Mouse (Mus musculus) embryonic facial prominence, embryonic 10.5 days (tissue): ENCODE data around the gene Coro1c. TPM values are rescaled to one million over a fixed set of nuclear protein-coding genes. Genes with fewer than 3 reads are reported as not detected.

ENCODE experiments used
- DNase-seq: peaks from one replicate; pipeline ENCODE4 v3.0.0-alpha.2; 2017; ENCODE audit warnings: low spot score
- H3K27ac ChIP-seq: fragments of 300-500 bp; sonication (generic); replicated peaks from 2 replicates; pipeline ENCODE4 v1.5.1; 2016; ENCODE audit warnings: mild to moderate bottlenecking
- H3K27me3 ChIP-seq: fragments of 300-500 bp; sonication (generic); replicated peaks from 2 replicates; pipeline ENCODE4 v1.6.1; 2016; ENCODE audit warnings: low read depth, mild to moderate bottlenecking; ENCODE audit not compliant: poor library complexity, severe bottlenecking
- H3K36me3 ChIP-seq: fragments of 300-500 bp; sonication (generic); replicated peaks from 2 replicates; pipeline ENCODE4 v1.6.1; 2016; ENCODE audit warnings: mild to moderate bottlenecking, moderate library complexity
- H3K4me1 ChIP-seq: fragments of 300-500 bp; sonication (generic); 2 replicates; pipeline ENCODE4 v1.6.1; 2016
- H3K4me3 ChIP-seq: fragments of 300-500 bp; sonication (generic); 2 replicates; pipeline ENCODE4 v1.5.1; 2016; ENCODE audit warnings: mild to moderate bottlenecking, moderate library complexity
- H3K9me3 ChIP-seq: fragments of 300-500 bp; sonication (generic); 2 replicates; pipeline ENCODE4 v1.6.1; 2016; ENCODE audit warnings: mild to moderate bottlenecking
- WGBS: fragments of 180-500 bp; shearing (Covaris S2); methylation state at CpG from one replicate; pipeline ENCODE4 v1.1.7; 2016; 5-methylcytosine and 5-hydroxymethylcytosine counted together
- polyA plus RNA-seq: library from polyadenylated mRNA; unstranded; fragments of >200 nt; fragmentation: Nextera tagmentation; extraction: Ambion mirVana; gene quantifications from 2 replicates; pipeline ENCODE4 v1.2.1, GENCODE M21; 2016

Coro1c gene
- polyA plus RNA-seq, 1 experiment from 2014 or later, result 178 TPM

- 72% methylated on average over 7 of the region's 7 CpGs for WGBS
- no peak overlapping the region for H3K4me3 ChIP-seq
- 0 out of 2 replicates have a peak, but pooled peaks cover 2% of the 10 kb centered on the region for H3K4me1 ChIP-seq
- no peak overlapping the region; the same call in 1 of the 2 replicates for H3K27ac ChIP-seq
- peaks cover 90% of the 10 kb centered on the region for H3K36me3 ChIP-seq
- H3K9me3 ChIP-seq, result no peaks in the 10 kb centered on the region
- H3K27me3 ChIP-seq, result no peaks in the 10 kb centered on the region
- peak; percentile 54 for DNase-seq
These were observed 63.8 kb downstream of the Coro1c start for GRCm38 (mm10) chr5:113844721-113845120.

GRCm38 (mm10) chr5:113844106-113844505, 64.5 kb downstream of the Coro1c start:
- H3K27me3 ChIP-seq, result no peaks in the 10 kb centered on the region
- H3K36me3 ChIP-seq, result peaks cover 86% of the 10 kb centered on the region
- no peak for DNase-seq

DNA sequence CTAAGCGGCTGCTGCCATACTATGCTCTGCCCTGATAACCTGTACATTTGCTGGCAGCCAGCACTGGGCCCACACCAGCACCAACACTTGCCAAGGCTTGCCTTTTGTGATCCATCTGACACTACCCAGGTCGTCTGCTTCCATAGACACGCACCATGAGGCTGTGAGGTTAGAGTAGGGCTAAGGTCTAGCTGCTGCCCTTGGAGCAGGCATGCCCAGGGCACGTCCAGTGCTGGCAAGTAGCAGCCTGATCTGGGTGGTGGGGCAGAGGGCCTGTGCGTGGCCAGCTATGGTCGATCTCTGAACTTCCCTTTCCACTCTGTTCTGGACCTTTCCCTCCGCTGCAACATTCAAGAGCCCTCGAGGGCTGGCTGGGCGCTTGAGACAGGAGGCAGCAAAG, 65.7 kb downstream of the Coro1c start:
- DNase-seq, result no peak
- Histone ChIP-seq H3K4me1 (0 out of 2 replicates have a peak, but pooled peaks cover 2% of the 10 kb centered on the region), H3K9me3 (no peaks in the 10 kb centered on the region), H3K27ac (peak overlapping the region; percentile 24; the same call in 1 of the 2 replicates), H3K36me3 (peaks cover 74% of the 10 kb centered on the region), H3K27me3 (no peaks in the 10 kb centered on the region), H3K4me3 (no peak overlapping the region)
- 92% methylated on average over 9 of the region's 9 CpGs for WGBS

More at GRCm38 (mm10) chr5:113844106-113844505, 64.5 kb downstream of the Coro1c start:
- 85% methylated on average over 15 of the region's 15 CpGs for WGBS
- H3K4me1 ChIP-seq, result 0 out of 2 replicates have a peak, but pooled peaks cover 2% of the 10 kb centered on the region
- no peak overlapping the region for H3K4me3 ChIP-seq
- H3K9me3 ChIP-seq, result no peaks in the 10 kb centered on the region
- no peak overlapping the region; the same call in 1 of the 2 replicates for H3K27ac ChIP-seq

DNA sequence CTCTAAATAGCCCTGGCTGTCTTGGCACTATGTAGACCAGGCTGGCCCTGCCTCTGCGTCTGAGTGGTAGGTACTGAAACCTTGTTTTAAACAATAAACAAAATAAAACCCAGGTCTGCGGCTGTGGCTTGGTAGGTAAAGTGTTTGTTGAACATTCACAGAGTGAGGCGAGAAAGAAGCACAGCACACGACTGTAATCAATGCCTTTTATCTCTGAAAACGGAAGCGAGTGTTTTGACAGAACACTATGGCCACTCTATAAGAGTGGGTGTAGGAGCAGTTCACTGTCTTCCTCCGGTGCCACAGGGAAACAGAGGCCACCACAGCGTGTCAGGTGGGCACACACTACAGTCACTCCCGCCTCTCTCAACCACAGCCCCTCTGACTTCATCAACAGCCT, 66.3 kb downstream of the Coro1c start:
- Histone ChIP-seq H3K4me3 (no peak overlapping the region), H3K27ac (no peak overlapping the region), H3K27me3 (no peaks in the 10 kb centered on the region), H3K9me3 (no peaks in the 10 kb centered on the region), H3K36me3 (peaks cover 68% of the 10 kb centered on the region), H3K4me1 (0 out of 2 replicates have a peak, but pooled peaks cover 2% of the 10 kb centered on the region)
- no peak for DNase-seq
- 91% methylated on average over 9 of the region's 9 CpGs for WGBS

DNA sequence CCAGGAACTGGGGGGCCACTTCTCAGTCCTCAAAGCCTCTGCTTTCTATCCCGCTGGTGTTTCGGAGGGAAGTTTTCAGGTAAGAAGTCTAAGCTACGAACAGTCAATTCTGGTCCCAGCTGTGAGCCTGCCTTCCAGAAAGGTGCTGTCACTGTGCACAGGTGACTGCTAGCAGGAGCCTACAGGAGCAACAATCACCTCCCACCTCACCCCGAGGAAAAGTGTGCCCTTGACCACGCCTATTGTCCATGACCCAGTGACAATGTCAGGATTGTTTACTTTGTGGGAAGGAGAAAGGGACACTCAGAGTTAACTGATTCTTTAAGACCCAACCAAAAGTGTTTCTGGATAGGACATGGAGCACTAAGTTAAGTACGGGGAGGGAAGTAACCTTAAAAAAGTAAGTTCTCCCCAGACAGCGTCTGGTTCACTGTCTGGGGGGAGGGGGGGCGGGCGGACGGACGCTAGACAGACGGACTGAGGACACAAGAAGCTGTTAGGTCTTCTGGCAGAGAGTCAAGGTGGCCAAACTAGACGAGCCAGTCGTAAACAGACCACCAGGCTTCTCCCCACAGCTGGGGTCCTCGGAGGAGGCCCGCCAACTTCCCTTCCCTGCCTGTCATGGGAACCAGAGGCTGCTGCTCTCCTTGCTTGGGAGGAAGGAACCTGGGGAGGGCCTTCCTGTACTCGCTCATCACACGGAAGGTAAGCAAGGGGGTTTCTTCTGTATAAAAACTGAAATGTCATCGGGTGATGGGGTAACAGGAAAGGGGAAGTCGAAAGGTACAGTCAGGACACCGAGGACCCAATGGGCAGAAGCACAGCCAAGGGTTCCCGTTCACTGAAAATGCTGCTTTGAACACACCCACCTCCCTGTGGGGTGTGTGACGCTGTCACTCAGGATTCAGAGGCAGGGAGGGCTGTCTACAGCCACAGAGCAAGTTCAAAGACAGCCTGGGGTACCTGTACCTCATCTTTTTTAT, 67.0 kb downstream of the Coro1c start:
- Histone ChIP-seq H3K4me1 (0 out of 2 replicates have a peak, but pooled peaks cover 2% of the 10 kb centered on the region), H3K4me3 (no peak overlapping the region), H3K9me3 (no peaks in the 10 kb centered on the region), H3K36me3 (peaks cover 61% of the 10 kb centered on the region), H3K27ac (no peak overlapping the region), H3K27me3 (no peaks in the 10 kb centered on the region)
- 89% methylated on average over 23 of the region's 23 CpGs for WGBS
- no peak for DNase-seq

- Histone ChIP-seq H3K36me3 (peaks cover 50% of the 10 kb centered on the region), H3K4me1 (0 out of 2 replicates have a peak, but pooled peaks cover 2% of the 10 kb centered on the region), H3K9me3 (no peaks in the 10 kb centered on the region), H3K27ac (no peak overlapping the region), H3K27me3 (no peaks in the 10 kb centered on the region), H3K4me3 (no peak overlapping the region)
- WGBS, result 93% methylated on average over 4 of the region's 4 CpGs
- no peak for DNase-seq
These were observed 68.1 kb downstream of the Coro1c start for GRCm38 (mm10) chr5:113840443-113840842.

GRCm38 (mm10) chr5:113836961-113837360, 71.6 kb downstream of the Coro1c start:
- H3K27me3 ChIP-seq, result no peaks in the 10 kb centered on the region
- H3K36me3 ChIP-seq, result peaks cover 15% of the 10 kb centered on the region
- H3K4me1 ChIP-seq, result peaks cover 8% of the 10 kb centered on the region
- H3K27ac ChIP-seq, result no peak overlapping the region
- no peaks in the 10 kb centered on the region for H3K9me3 ChIP-seq
- no peak overlapping the region for H3K4me3 ChIP-seq
- no peak for DNase-seq
- 90% methylated on average over 10 of the region's 10 CpGs for WGBS

- H3K9me3 ChIP-seq, result no peaks in the 10 kb centered on the region
- no peaks in the 10 kb centered on the region for H3K36me3 ChIP-seq
- H3K4me3 ChIP-seq, result no peak overlapping the region
- WGBS, result 71% methylated on average over 16 of the region's 16 CpGs
- peaks cover 12% of the 10 kb centered on the region for H3K4me1 ChIP-seq
- no peak overlapping the region for H3K27ac ChIP-seq
- no peaks in the 10 kb centered on the region for H3K27me3 ChIP-seq
- DNase-seq, result no peak
These were observed 75.1 kb downstream of the Coro1c start for GRCm38 (mm10) chr5:113833316-113833947.

DNA sequence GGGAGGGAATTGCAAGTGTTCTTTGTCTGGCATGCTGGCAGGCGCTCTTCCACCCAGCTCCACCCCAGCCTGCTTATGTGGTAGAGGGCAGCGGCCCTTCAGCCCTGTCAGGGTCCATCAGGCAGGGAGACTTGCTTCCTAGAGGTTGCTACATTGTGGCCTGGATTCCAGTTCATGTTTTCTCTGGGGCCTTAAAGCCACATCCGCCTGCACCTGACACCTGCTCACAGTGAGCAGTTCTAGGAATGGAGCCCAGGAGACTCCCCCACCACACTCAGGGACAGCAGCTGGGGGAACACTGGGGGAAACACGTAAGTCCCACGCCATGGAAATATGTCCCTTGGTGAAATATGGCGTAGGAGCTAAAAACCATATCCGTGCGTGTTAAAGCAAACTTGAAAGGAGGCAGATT, 76.1 kb downstream of the Coro1c start, which contains the start of gene Selplg:
TSS of gene Selplg (minus strand) at position 155 of the 412 bp plus-strand sequence.
- Histone ChIP-seq H3K4me1 (peaks cover 16% of the 10 kb centered on the region), H3K36me3 (no peaks in the 10 kb centered on the region), H3K27ac (0 out of 2 replicates have a peak within 1 kb of the TSS, but pooled peaks have one; percentile 10), H3K27me3 (no peaks in the 10 kb centered on the region), H3K4me3 (no peak within 1 kb of the TSS), H3K9me3 (no peaks in the 10 kb centered on the region)
- 41% methylated on average over 8 of the region's 8 CpGs for WGBS
- no peak for DNase-seq

DNA sequence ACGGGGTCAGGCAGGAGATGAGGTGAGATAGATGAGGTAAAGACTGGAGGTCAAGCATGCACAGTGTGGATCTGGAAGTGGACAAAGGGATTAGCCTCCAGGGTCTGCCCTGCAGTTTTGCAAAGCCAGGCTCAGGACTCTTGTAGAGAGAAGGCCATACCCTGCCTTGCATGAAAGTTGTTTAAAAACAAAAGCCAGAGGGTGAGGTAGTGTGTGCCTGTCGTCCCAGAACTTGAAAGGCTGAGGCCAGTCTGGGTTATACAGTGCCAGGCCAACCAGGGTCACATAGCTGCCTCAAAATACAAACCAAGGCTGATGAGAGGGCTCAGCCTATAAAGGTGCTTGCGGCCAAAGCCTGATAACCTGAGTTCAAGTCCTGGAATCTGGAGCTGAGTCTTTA, 76.8 kb downstream of the Coro1c start:
- no peaks in the 10 kb centered on the region for H3K36me3 ChIP-seq
- WGBS, result 72% methylated on average over 3 of the region's 3 CpGs

GRCm38 (mm10) chr5:113830796-113831195, 77.8 kb downstream of the Coro1c start:
- DNase-seq, result no peak
- Histone ChIP-seq H3K4me1 (peaks cover 16% of the 10 kb centered on the region), H3K9me3 (no peaks in the 10 kb centered on the region), H3K36me3 (no peaks in the 10 kb centered on the region), H3K27ac (no peak overlapping the region), H3K4me3 (no peak overlapping the region), H3K27me3 (no peaks in the 10 kb centered on the region)
- WGBS, result 87% methylated on average over 5 of the region's 5 CpGs

More for the DNA sequence above, 76.8 kb downstream of the Coro1c start:
- Histone ChIP-seq H3K4me1 (peaks cover 16% of the 10 kb centered on the region), H3K27me3 (no peaks in the 10 kb centered on the region), H3K9me3 (no peaks in the 10 kb centered on the region), H3K4me3 (no peak overlapping the region), H3K27ac (no peak overlapping the region)
- DNase-seq, result no peak

DNA sequence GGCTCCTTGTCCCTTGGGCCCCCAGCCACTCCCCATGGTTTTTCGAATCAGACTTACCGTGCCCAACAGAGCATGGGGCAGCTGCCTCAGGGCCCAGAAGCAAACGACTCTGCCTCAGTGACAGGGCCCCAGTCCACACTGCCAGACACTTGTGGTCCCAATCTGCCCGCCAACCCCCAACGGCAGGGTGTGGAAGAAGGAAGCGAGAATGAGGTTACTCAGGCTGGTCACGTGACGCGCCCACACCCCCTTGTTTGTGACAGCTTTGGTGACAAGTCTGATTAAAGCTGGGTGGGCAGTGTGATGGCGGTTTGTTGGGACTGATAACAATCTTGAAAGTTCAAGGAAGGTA, 78.3 kb downstream of the Coro1c start:
- Histone ChIP-seq H3K27ac (no peak overlapping the region), H3K27me3 (no peaks in the 10 kb centered on the region), H3K36me3 (no peaks in the 10 kb centered on the region), H3K4me1 (peaks cover 16% of the 10 kb centered on the region), H3K9me3 (no peaks in the 10 kb centered on the region), H3K4me3 (no peak overlapping the region)
- 74% methylated on average over 10 of the region's 10 CpGs for WGBS
- no peak for DNase-seq
